Mouse (Mus musculus) urinary bladder, postnatal 25 days (tissue): ENCODE results near the gene Spata13.

Experiments used
- DNase-seq: peaks from one replicate; pipeline ENCODE4 v3.0.0; 2022; ENCODE audit warnings: low spot score

Gene Spata13

GRCm38 (mm10) chr14:60639195-60639594, 5.4 kb downstream of the Spata13 start:
- DNase-seq, result no peak

DNA sequence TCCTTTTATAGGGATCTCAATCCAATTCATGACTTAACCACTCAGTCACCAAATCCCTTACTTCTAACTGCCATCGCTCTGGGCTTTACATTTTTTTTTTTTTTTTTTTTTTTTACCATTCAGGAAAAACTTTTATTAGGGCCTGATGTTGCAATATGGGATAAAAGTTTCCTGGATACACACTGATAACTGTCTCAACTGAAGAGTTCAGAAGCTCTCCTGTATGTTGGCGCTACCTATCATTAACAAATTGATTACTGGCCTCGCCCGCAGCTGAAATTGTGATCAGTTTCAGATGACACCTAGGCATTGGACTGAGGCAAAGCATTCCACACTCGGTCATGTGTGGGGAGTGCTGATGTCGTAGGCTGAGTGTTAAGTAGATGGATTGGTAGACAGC, 7.3 kb downstream of the Spata13 start:
- DNase-seq, result no peak

GRCm38 (mm10) chr14:60642131-60642530, 8.3 kb downstream of the Spata13 start:
- DNase-seq, result no peak

GRCm38 (mm10) chr14:60643098-60643870, 9.5 kb downstream of the Spata13 start:
- no peak for DNase-seq

DNA sequence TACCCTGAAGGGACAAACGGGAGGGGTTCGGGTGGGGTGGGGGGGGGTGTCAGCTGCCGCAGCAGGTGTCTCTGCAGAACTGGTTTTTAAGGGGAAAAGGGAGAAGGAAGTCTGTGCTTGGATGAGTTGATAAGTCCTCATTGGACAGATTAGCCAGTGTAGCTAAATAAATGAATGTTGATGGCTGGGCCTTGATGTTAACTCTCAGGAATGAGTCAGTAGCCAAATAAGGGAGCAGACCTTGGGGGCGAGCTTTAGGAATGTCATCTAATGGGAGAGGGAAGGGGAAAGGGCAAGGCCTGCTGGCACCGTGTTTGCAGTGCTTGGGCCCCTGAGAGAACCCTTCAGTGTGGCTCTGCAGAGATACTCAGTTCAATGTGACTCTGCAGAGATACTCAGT, 12.6 kb downstream of the Spata13 start:
- DNase-seq, result no peak

- DNase-seq, result no peak
These were observed 14.1 kb downstream of the Spata13 start for GRCm38 (mm10) chr14:60647885-60648284.

- no peak for DNase-seq
These were observed 15.2 kb downstream of the Spata13 start for GRCm38 (mm10) chr14:60648956-60649355.

DNA sequence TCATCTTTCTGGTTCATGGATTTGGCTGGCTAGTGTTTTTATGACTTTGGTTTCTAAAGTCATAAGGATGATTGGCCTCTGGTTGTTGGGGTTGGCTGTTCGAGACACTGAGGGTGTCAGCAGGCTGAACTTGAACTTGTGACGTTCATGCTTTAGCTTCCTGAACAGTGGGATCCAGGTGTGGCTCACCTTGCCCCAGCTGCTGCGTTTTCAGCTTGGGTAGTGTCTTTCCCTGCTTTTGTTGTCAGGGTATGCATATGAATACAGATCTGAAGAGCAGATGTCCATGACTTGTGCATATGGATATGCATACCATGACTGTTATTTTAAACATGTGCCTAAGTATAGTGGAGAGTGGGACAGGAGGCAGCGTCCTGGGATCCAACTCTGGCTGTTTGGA, 19.4 kb downstream of the Spata13 start:
- DNase-seq, result no peak

DNA sequence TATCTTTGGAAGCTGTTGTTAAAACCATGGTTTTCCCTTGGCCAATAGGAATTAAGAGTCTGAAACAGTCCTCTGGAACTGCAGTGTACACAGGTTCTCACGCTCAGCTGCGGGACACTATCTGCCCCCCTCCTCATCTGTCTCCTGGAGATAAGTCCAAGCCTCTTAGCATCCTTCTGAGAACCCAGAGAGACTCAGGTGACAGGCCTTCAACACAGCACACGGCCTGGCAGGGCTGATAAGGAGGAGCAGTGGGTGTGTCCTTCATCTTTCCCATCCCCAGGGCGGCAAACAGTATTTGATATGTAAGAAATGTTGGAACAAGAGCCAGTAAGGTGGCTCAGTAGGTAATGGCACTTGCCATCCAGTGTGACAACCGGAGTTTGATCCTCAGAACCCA, 20.2 kb downstream of the Spata13 start:
- no peak for DNase-seq

GRCm38 (mm10) chr14:60654708-60655107, 20.9 kb downstream of the Spata13 start:
- DNase-seq, result no peak

DNA sequence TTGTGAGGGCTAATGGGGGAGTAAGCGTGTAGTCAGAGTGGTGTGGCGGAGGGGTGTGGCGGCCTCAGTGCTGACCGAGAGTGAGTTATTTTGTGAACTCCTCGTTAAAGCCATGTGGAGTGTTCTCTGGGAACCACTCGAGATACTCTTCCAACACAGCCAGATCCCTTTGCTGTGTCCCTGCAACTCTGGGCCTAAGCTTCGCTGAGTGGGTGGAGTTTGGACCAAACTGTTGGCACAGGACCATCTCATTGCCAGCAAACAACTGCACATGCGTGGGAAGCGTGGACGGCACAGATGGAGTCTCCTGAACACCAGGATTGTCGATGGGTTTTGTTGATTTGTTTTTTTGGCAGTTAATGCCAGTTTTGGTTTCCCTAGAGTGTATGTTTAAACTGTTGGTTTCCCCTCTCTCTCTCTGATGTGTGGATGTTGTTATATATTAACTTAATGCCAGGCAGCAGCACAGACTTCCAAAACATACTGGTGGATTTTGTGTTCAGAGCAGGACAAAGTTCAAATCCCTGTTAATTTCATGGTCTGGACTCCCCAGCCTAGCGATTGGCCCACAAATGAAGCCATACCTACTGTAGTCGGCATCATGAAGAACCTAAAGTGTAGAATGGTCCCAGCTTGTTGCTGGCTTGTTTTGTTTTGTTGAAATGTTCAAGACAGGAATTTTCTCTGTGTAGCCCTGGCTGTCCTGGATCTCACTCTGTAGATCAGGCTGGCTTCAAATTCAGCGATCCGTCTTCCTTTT, 22.3 kb downstream of the Spata13 start:
- DNase-seq, result peak; percentile 31

DNA sequence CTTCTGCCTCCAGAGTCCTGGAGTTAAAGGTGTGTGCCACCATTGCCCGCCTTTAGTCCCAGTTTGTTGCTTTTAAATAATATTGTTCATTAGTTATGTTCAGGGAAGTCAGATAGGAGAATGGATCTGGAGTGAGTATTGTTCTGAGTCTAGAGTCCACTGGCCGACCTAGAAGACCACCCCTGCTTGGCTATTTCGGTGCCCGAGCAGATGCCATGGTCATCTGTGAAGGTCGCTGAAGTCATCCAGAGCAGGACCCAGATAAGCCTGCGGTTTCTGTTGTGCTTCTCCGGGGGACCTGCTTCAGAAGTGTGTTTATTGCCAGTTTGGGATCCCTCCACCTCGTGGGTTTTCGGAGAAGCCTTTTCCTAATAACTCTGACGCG, 22.9 kb downstream of the Spata13 start:
- no peak for DNase-seq

GRCm38 (mm10) chr14:60657891-60658290, 24.1 kb downstream of the Spata13 start:
- no peak for DNase-seq

DNA sequence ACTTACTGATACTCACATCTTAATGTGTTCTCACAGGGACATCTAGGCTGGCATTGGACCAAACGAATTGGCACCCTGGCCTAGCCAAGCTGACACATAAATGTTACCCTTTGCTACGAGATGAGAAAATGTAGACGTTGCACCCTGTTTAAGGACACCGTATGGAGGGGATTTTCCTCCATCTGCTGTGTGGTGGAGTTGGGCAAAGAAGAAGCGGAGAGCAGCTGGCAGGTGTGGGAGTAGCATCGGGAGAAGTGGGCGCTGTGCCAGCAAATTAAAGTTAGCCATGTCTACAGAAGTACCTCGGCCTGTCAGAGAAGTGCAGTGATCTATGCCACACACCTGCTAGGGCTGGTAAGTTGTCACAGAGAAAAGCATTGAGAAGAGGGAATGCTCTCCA, 25.7 kb downstream of the Spata13 start:
- DNase-seq, result no peak

- DNase-seq, result no peak
These were observed 26.8 kb downstream of the Spata13 start for GRCm38 (mm10) chr14:60660591-60660990.

DNA sequence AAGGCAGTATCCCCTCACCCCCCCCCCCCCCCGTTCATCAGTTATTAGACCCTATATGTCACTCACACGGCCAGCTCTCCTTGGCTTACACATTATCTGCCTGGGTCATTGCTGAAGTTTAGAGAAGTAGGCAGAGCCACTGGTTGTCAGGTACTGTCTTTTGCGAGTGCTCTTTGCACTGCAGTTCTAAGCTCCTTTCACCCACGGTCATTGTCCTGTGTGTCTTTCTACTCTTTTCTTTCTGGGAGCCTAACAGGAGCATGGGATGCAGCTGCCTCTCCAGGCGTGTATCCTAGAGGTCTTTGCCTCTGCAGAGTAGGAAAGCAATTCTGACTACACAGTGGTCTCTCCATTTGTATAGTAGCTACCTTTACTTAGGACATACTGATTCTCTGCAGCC, 27.5 kb downstream of the Spata13 start:
- DNase-seq, result no peak

DNA sequence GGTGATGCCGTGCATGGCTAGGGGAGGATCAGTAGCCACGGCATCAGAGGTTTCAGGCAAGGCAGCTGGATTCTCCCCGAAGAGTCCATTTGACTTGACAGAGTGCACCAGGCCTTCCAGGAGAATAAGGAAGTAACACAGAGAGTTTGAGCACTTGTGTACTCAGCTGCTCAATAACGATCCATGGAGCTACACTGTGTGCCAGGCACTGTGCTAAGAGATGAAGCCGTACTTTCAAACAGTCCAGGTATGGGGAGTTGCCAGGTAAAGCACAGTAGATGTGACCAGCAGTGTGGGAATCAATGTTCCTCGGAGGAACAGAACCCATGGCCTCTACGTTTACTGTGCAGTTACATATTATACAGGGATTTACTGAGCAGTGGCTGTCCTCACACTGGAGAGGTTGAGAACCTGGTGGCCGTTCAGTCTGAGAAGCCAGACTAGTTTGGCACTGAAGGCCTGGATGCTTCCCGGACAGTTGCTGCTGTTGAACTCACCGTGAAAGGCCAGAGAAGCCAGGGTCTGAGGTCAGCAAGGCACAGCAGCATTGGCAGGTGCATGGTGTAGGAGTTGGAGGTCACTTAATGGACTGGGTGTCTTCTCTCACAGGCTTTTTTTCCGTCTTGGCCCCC, 29.6 kb downstream of the Spata13 start:
- DNase-seq, result no peak

- DNase-seq, result no peak
These were observed 30.8 kb downstream of the Spata13 start for GRCm38 (mm10) chr14:60664641-60665040.

GRCm38 (mm10) chr14:60665263-60665662, 31.5 kb downstream of the Spata13 start:
- DNase-seq, result no peak

DNA sequence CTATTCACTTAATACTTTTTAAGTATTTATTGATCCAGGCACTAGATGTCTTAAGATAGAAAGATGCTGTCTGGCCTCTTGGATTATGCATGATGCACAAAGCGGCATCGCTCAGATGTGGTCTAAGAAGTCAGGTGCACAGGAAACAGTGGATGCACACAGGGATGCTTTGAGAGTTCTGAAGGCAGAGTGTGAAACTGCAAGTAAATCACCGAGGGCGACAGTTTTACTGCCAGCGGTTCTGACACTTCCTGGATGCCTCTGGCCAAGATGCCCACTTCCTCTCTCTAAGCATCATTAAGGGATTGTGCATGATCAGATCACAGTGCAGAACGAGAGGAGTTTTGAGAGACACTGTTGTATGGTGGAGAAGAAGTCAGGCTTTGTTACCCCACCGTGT, 32.5 kb downstream of the Spata13 start:
- no peak for DNase-seq

DNA sequence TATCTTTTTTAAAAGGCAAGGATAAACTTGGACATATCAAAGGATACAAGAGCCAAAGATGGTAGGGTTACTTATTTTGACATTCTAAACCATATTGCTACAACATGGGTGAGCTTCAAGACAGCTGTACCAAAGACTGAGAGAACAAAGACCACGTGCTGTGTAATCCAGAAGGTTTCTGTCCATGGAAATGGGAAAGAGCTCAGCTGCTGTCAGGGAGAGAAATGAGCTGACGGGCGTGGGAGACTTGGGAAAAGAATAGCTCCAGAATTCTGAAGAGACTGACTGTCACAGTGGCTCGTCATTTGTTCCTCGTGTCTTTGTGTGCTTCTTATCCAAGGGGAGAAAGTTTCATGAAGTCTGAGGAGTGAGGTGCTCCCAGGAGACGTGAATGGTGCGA, 36.4 kb downstream of the Spata13 start:
- DNase-seq, result no peak

GRCm38 (mm10) chr14:60671504-60671903, 37.7 kb downstream of the Spata13 start:
- no peak for DNase-seq

GRCm38 (mm10) chr14:60675697-60676096, 41.9 kb downstream of the Spata13 start:
- DNase-seq, result no peak
